Mouse (Mus musculus) adrenal gland (tissue): ENCODE data around the gene Gm38119.
"Not testable (repeated sequence)": the region's sequence is repeated elsewhere in the genome, so short reads cannot be mapped to it uniquely, and the experiment has no call there.

Experiments used
- intact Hi-C: fragments of 180-260 bp; cut with DNase I; formaldehyde crosslinking; loops from one replicate; pipeline ENCODE4 v1.15.1; 2025
- long read RNA-seq, 2 experiments: library from polyadenylated mRNA; unstranded; transcript quantifications; one replicate each; pipeline ENCODE4 v2.0.0; 2020; ENCODE audit warnings: borderline replicate concordance in 1 of 2; ENCODE audit not compliant: insufficient replicate concordance in 1 of 2

Gm38119 gene
- long read RNA-seq, experiment 1, result 0 reads
- long read RNA-seq, experiment 2, result 0 reads

- intact Hi-C loops, result no loop called here
Measured at GRCm38 (mm10) chr3:92738996-92739395, at the start of gene Gm38119. Gm38119 (minus strand) TSS chr3:92739096.

GRCm38 (mm10) chr3:92778799-92779198, 39.9 kb upstream of the Gm38119 start, which contains the start of gene Lce1i:
Lce1i (minus strand) TSS chr3:92778899.
- intact Hi-C loops, result no loop called here

GRCm38 (mm10) chr3:92771573-92771972, 32.7 kb upstream of the Gm38119 start:
- intact Hi-C loops, result no loop called here

DNA sequence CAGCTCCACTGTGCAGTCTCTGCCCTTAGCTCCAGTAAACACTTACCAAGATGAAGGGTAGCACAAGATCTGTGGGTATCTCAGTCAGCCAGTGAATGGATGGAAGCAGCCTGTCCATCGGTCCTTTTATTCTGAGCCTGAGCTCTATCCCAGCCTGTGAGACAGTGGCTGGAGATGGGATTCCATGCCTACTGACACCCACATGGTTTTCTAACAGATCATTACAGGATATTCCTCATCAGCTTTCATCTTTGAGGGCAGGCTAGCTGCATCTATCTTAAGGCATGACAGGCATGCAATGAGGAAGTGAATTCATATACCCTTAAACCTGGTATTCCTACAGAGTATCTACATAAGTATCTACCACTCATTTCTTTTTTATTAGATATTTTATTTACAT, 26.1 kb upstream of the Gm38119 start, which contains the start of gene Lce1h:
TSS of gene Lce1h (minus strand) at position 101 of the 400 bp plus-strand sequence.
- intact Hi-C loops, result no loop called here

GRCm38 (mm10) chr3:92753197-92753596, 14.3 kb upstream of the Gm38119 start:
- intact Hi-C loops, result no loop called here

DNA sequence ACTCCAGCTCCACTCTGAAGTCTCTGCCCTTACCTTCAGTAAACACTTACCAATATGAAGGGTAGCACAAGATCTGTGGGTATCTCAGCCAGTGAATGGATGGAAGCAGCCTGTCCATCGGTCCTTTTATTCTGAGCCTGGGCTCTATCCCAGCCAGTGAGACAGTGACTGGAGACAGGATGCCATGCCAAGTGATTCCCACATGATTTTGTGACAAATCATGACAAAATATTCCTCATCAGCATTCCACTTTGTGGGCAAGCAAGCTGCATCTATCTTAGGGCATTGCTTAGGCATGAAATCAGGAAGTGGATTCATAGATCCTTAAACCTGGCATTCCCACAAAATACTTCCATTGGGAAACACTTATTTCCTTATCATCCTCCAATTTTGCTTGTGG, 13.3 kb upstream of the Gm38119 start, which contains the start of gene Lce1g:
TSS of gene Lce1g (minus strand) at position 101 of the 400 bp plus-strand sequence.
- intact Hi-C loops, result no loop called here

GRCm38 (mm10) chr3:92722631-92723030, 16.3 kb downstream of the Gm38119 start:
- intact Hi-C loops, result no loop called here

- intact Hi-C loops, result no loop called here
Measured at GRCm38 (mm10) chr3:92720250-92720649, 18.6 kb downstream of the Gm38119 start, which contains the start of gene Lce1f. Lce1f (minus strand) TSS chr3:92720350.

DNA sequence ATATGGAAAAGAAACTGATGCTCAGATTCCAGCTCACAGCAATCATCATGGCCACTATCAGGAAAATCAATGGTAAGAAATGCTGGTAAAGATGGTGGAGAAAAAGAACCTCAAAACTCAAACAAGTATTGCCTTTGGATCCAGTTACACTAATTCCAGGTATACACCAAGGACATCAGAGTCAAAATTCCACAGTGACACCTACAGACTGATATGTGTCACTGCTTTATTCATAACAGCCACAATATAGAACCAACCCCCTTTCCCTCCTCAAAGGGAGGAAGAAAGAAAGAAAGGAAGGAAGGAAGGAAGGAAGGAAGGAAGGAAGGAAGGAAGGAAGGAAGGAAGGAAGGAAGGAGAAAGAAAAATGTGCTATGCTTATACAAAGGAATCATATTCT, 23.8 kb downstream of the Gm38119 start:
- intact Hi-C loops, result no loop called here

DNA sequence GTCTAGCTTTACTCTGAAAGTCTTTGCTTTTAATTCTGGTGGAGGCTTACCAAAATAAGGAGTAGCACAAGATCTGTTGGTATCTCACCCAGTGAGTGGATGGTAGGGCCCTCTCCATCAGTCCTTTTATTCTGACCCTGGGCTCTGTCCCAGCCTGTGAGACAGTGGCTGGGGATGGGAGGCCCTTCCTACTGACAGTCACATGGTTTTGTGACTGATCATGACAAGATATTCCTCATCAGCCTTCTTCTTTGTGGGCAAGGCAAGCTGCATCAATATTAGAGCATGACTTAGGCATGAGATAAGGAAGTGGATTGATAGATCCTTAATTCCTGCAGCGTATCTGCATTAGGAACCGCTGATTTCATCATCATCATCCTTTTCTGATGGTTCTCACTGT, 29.9 kb downstream of the Gm38119 start, which contains the start of gene Lce1e:
TSS of gene Lce1e (minus strand) at position 101 of the 400 bp plus-strand sequence.
- intact Hi-C loops, result no loop called here

- intact Hi-C loops, result no loop called here
Measured at GRCm38 (mm10) chr3:92694613-92695012, 44.3 kb downstream of the Gm38119 start.

DNA sequence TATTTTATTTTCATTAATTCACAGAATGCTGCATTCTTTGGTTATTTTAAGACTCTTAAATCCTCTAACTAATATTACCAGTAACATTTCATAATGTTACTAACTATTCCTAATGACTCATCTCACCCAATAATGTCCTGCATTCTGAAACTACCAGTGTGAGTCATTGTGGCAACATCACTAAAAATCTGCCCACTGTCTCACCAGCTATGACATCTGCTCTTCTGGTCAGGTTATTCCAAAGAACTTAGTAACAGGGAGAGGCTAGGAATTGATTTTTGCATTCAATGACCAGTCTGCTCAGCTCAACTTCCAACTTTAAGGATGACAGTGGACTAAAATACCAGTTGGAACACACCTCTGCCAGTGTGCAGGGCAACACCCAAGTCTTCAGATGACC, 47.2 kb downstream of the Gm38119 start:
- intact Hi-C loops, result no loop called here

DNA sequence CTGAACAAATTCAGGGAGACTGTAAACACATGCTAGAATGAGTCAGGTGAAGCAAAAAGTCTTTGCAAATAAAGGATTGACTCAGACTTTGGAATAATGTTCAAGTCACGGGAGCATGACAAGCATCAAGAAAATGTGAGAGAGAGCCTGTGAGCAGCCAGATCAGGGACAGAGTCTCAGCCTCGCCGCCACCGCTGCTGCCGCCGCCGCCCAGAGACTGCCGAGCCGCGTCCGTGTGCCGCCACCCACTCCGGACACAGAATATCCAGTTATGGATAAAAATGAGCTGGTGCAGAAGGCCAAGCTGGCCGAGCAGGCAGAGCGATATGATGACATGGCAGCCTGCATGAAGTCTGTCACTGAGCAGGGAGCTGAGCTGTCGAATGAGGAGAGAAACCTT, 49.7 kb downstream of the Gm38119 start:
- intact Hi-C loops, result not testable (repeated sequence)
